Mouse (Mus musculus): ENCODE measurements around the gene Cd300lg. TPM values are rescaled to one million over a fixed set of nuclear protein-coding genes. Genes with fewer than 3 reads are reported as not detected.

Cd300lg gene
- total and polyA plus RNA-seq, 3 experiments = not detected

GRCm38 (mm10) chr11:102035456-102035960, 5.8 kb upstream of the Cd300lg start:
- Histone ChIP-seq H3K9me3 (replicated peaks; ENCODE audit: low read length) (no peaks in the 10 kb centered on the region), H3K4me1 (ENCODE audit: control insufficient read depth in 1 of 2, insufficient read depth in 2 of 2) (no peaks in the 10 kb centered on the region), H3K4me2 (ENCODE audit: insufficient read depth, low read depth, poor library complexity, severe bottlenecking) (no peak overlapping the region), H3K79me2 (replicated peaks; ENCODE audit: control insufficient read depth, extremely low read depth, insufficient read depth, poor library complexity, severe bottlenecking) (no peaks in the 10 kb centered on the region), H3K36me3 (replicated peaks in 1 of 2; ENCODE audit: control insufficient read depth in 1 of 2, insufficient read depth in 1 of 2, low read length in 1 of 2) (no peaks in the 10 kb centered on the region), H3K27ac (ENCODE audit: insufficient read depth, low read depth) (no peak overlapping the region), H3K27me3 (replicated peaks) (peaks cover 84% of the 10 kb centered on the region), H3K9ac (ENCODE audit: insufficient read depth, low read depth) (no peak overlapping the region), H3K4me3 (replicated peaks in 1 of 3; ENCODE audit: low read depth in 2 of 3, low read length in 2 of 3, poor library complexity in 1 of 3) (no peak overlapping the region)
- DNase-seq (ENCODE audit: extremely low read depth) = no peak
- dilution Hi-C loops (cut with MboI; ENCODE audit: extremely low pct_ligation_motif_present, extremely low pct_unique_long_range_greater_than_20kb, low sequenced_read_pairs) = no loop called here
- in situ Hi-C loops (cut with MboI; ENCODE audit: low pct_ligation_motif_present, low pct_unique_long_range_greater_than_20kb, low sequenced_read_pairs) = no loop called here
- no peak for TF ChIP-seq JUND (conservative IDR thresholded peaks at IDR 0.05; ENCODE audit: low read depth, low read length)
- no peak for TF ChIP-seq IRF4 (IDR thresholded peaks at IDR 0.05; ENCODE audit: low read depth, low read length)
- no peak for TF ChIP-seq MEF2A (IDR thresholded peaks at IDR 0.05; ENCODE audit: borderline replicate concordance, low read depth, low read length)
- no peak for TF ChIP-seq BHLHE40 (IDR thresholded peaks at IDR 0.05; ENCODE audit: low read depth, low read length)
- TF ChIP-seq CHD1 (IDR thresholded peaks at IDR 0.05; ENCODE audit: low read depth, low read length) = no peak
- no peak for TF ChIP-seq ELF1 (IDR thresholded peaks at IDR 0.05; ENCODE audit: low read depth, low read length)
- TF ChIP-seq ETS1 (conservative IDR thresholded peaks at IDR 0.05; ENCODE audit: low read depth, low read length) = no peak
- TF ChIP-seq RCOR1 (conservative IDR thresholded peaks at IDR 0.05; ENCODE audit: low read depth, low read length) = no peak
- TF ChIP-seq TCF12 (IDR thresholded peaks at IDR 0.05; ENCODE audit: low read depth, low read length) = no peak
- TF ChIP-seq KAT2A (IDR thresholded peaks at IDR 0.05; ENCODE audit: insufficient replicate concordance, low read length) = no peak
- TF ChIP-seq E2F4 (IDR thresholded peaks at IDR 0.05; ENCODE audit: insufficient replicate concordance, low read depth, low read length) = no peak
- TF ChIP-seq GABPA (IDR thresholded peaks at IDR 0.05; ENCODE audit: insufficient replicate concordance, low read depth, low read length) = no peak
- no peak for TF ChIP-seq NELFE (IDR thresholded peaks at IDR 0.05; ENCODE audit: low read depth, low read length)
- no peak for TF ChIP-seq POLR2AphosphoS2 (IDR thresholded peaks at IDR 0.05; ENCODE audit: low read depth, low read length)
- no peak for TF ChIP-seq ZMIZ1 (IDR thresholded peaks at IDR 0.05; ENCODE audit: low read depth, low read length)
- no peak for TF ChIP-seq MYC (IDR thresholded peaks at IDR 0.05; ENCODE audit: low read depth, low read length)
- no peak for TF ChIP-seq MAFK (IDR thresholded peaks at IDR 0.05; ENCODE audit: insufficient replicate concordance, low read length)
- TF ChIP-seq JUN (IDR thresholded peaks at IDR 0.05; ENCODE audit: insufficient read depth, low read depth, low read length) = no peak

GRCm38 (mm10) chr11:102036336-102036735, 5.0 kb upstream of the Cd300lg start:
- Histone ChIP-seq H3K4me2 (ENCODE audit: insufficient read depth, low read depth, poor library complexity, severe bottlenecking) (no peak overlapping the region), H3K4me3 (replicated peaks in 1 of 3; ENCODE audit: low read depth in 2 of 3, low read length in 2 of 3, poor library complexity in 1 of 3) (no peak overlapping the region), H3K36me3 (replicated peaks in 1 of 2; ENCODE audit: control insufficient read depth in 1 of 2, insufficient read depth in 1 of 2, low read length in 1 of 2) (no peaks in the 10 kb centered on the region), H3K9ac (ENCODE audit: insufficient read depth, low read depth) (no peak overlapping the region), H3K4me1 (ENCODE audit: control insufficient read depth in 1 of 2, insufficient read depth in 2 of 2) (no peaks in the 10 kb centered on the region; a peak in 1 of 4 replicates), H3K27me3 (replicated peaks) (peaks cover 81% of the 10 kb centered on the region), H3K79me2 (replicated peaks; ENCODE audit: control insufficient read depth, extremely low read depth, insufficient read depth, poor library complexity, severe bottlenecking) (no peaks in the 10 kb centered on the region), H3K9me3 (replicated peaks; ENCODE audit: low read length) (peaks cover 2% of the 10 kb centered on the region), H3K27ac (ENCODE audit: insufficient read depth, low read depth) (no peak overlapping the region)
- TF ChIP-seq CHD2 (IDR thresholded peaks at IDR 0.05; ENCODE audit: low read length) = no peak
- no peak for TF ChIP-seq PAX5 (IDR thresholded peaks at IDR 0.05; ENCODE audit: low read length)
- TF ChIP-seq HCFC1 (IDR thresholded peaks at IDR 0.05; ENCODE audit: low read depth, low read length) = no peak
- no peak for TF ChIP-seq CHD1 (IDR thresholded peaks at IDR 0.05; ENCODE audit: low read depth, low read length)
- TF ChIP-seq ZMIZ1 (IDR thresholded peaks at IDR 0.05; ENCODE audit: low read depth, low read length) = no peak
- TF ChIP-seq BHLHE40 (IDR thresholded peaks at IDR 0.05; ENCODE audit: low read depth, low read length) = no peak
- no peak for TF ChIP-seq USF2 (conservative IDR thresholded peaks at IDR 0.05; ENCODE audit: low read depth, low read length)
- TF ChIP-seq TBP (conservative IDR thresholded peaks at IDR 0.05; ENCODE audit: low read depth, low read length) = no peak
- no peak for TF ChIP-seq JUN (IDR thresholded peaks at IDR 0.05; ENCODE audit: insufficient read depth, low read depth, low read length)
- no peak for TF ChIP-seq IRF4 (IDR thresholded peaks at IDR 0.05; ENCODE audit: low read depth, low read length)
- TF ChIP-seq ZNF384 (IDR thresholded peaks at IDR 0.05; ENCODE audit: low read depth, low read length) = no peak
- no peak for TF ChIP-seq E2F4 (IDR thresholded peaks at IDR 0.05; ENCODE audit: insufficient replicate concordance, low read depth, low read length)
- no peak for TF ChIP-seq ETS1 (conservative IDR thresholded peaks at IDR 0.05; ENCODE audit: low read depth, low read length)
- TF ChIP-seq RCOR1 (conservative IDR thresholded peaks at IDR 0.05; ENCODE audit: low read depth, low read length) = no peak
- dilution Hi-C loops (cut with MboI; ENCODE audit: extremely low pct_ligation_motif_present, extremely low pct_unique_long_range_greater_than_20kb, low sequenced_read_pairs) = no loop called here
- DNase-seq (ENCODE audit: extremely low read depth) = no peak
- in situ Hi-C loops (cut with MboI; ENCODE audit: low pct_ligation_motif_present, low pct_unique_long_range_greater_than_20kb, low sequenced_read_pairs) = no loop called here
